Mouse (Mus musculus) T-helper 17 cell (primary cell): Measurements from ENCODE around the gene Slc7a1.

Experiments used
- in situ Hi-C, 2 experiments: fragments of 300-600 bp; cut with MboI, MseI; formaldehyde crosslinking; loops; 1 replicate in 1 of 2; 2 replicates in 1 of 2; pipeline ENCODE4 v1.15.1; 2025; ENCODE audit warnings: high pct_unique_total_duplicates in 2 of 2

Slc7a1 gene

GRCm38 (mm10) chr5:148339126-148339525 is 60.6 kb downstream of the Slc7a1 start:
- in situ Hi-C loops, result loop anchor here in 1 of 2 experiments (25.0 kb wide), 1 partner anchor 1402 kb away; the partner anchor contains the start of gene Gtf3a

GRCm38 (mm10) chr5:148332622-148332974 is 67.1 kb downstream of the Slc7a1 start:
- in situ Hi-C loops, result loop anchor here in 1 of 2 experiments (5.0 to 25.0 kb wide), 2 partner anchors 115 to 1395 kb away; partner anchors contain the start of gene Gtf3a

- in situ Hi-C loops, result loop anchor here in 1 of 2 experiments (5.0 to 25.0 kb wide), 2 partner anchors 115 to 1395 kb away; partner anchors contain the start of gene Gtf3a
Observed at GRCm38 (mm10) chr5:148331926-148332621, 67.6 kb downstream of the Slc7a1 start.

- in situ Hi-C loops, result loop anchor here in 1 of 2 experiments (5.0 to 25.0 kb wide), 2 partner anchors 116 to 1394 kb away; partner anchors contain the start of gene Gtf3a
Observed at GRCm38 (mm10) chr5:148331229-148331776, 68.4 kb downstream of the Slc7a1 start.

- in situ Hi-C loops, result loop anchor here in 1 of 2 experiments (25.0 kb wide), 1 partner anchor 1392 kb away; the partner anchor contains the start of gene Gtf3a
Observed at GRCm38 (mm10) chr5:148328982-148329381, 70.7 kb downstream of the Slc7a1 start.

GRCm38 (mm10) chr5:148326295-148326694 is 73.4 kb downstream of the Slc7a1 start:
- in situ Hi-C loops, result loop anchor here in 1 of 2 experiments (25.0 kb wide), 1 partner anchor 1389 kb away; the partner anchor contains the start of gene Gtf3a

- in situ Hi-C loops, result loop anchor here in 1 of 2 experiments (25.0 kb wide), 1 partner anchor 1388 kb away; the partner anchor contains the start of gene Gtf3a
Observed at GRCm38 (mm10) chr5:148325317-148325885, 74.3 kb downstream of the Slc7a1 start.

GRCm38 (mm10) chr5:148314931-148315330 is 84.8 kb downstream of the Slc7a1 start:
- in situ Hi-C loops, result no loop called here

GRCm38 (mm10) chr5:148312443-148312842 is 87.3 kb downstream of the Slc7a1 start:
- in situ Hi-C loops, result no loop called here

DNA sequence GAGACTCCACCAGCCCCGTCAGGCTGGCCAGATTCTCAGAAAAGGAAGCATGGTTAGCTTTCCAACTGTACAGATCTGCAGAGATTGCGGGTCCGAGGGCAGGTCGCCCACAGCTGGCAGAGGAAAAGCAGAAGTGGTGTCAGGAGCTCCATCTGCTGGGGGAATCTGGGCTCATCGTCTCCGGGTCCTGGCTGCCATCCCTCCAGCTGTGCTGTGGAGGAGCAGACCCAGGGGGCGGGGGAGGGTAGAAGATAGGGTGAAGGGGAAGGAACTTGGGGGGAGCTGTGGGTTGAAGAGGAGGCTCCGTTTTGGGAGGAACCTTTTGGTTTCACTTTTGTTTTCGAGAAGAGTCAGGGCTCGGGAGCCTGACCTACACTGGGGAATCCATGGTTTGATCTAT is 88.9 kb downstream of the Slc7a1 start:
- in situ Hi-C loops, result no loop called here

- in situ Hi-C loops, result loop anchor here in 1 of 2 experiments (10.0 kb wide), 1 partner anchor 1571 kb away; no protein-coding TSS in a partner anchor
Observed at GRCm38 (mm10) chr5:148304112-148304511, 95.6 kb downstream of the Slc7a1 start.

- in situ Hi-C loops, result loop anchor here in 1 of 2 experiments (10.0 kb wide), 1 partner anchor 1572 kb away; no protein-coding TSS in a partner anchor
Observed at GRCm38 (mm10) chr5:148302968-148303367, 96.7 kb downstream of the Slc7a1 start.

- in situ Hi-C loops, result no loop called here
Observed at GRCm38 (mm10) chr5:148293346-148293745, 106.4 kb downstream of the Slc7a1 start.

DNA sequence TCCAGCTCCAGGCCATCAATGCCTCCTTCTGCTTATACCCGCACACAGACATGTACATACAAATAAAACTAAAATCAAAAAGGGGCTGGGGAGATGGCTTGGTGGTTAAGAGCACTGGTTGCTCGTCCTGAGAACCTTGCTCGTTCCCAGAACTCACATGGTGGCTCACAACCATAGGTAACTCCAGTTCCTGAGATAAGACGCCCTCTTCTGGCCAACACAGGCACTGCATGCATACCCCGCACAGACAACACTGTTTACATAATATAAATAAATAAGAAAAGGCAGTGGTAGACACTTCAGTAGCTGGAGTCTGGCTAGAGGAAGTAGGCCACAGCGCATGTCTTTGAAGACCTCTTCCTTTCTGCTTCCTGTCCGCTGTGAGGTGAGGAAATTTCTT is 106.8 kb downstream of the Slc7a1 start:
- in situ Hi-C loops, result no loop called here

DNA sequence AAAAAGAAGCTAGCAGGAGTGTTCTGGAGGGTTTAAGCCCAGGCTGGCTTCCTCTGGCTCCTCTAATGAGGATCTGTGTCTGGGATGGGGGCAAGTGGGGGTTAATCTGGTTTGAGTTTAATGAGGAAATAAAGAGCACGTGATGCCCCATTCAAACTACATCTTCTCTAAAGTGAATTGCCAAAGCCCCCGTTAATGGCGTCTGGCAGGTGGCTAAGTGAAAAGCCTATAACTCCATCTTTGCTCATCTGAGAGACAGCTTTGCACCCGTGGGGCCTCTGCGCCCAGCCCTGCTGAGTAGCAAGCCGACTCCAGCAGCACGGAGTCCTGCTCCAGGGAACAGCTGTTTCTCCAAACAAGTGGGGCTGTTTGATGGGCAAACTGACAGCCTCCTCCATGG is 109.8 kb downstream of the Slc7a1 start:
- in situ Hi-C loops, result no loop called here

DNA sequence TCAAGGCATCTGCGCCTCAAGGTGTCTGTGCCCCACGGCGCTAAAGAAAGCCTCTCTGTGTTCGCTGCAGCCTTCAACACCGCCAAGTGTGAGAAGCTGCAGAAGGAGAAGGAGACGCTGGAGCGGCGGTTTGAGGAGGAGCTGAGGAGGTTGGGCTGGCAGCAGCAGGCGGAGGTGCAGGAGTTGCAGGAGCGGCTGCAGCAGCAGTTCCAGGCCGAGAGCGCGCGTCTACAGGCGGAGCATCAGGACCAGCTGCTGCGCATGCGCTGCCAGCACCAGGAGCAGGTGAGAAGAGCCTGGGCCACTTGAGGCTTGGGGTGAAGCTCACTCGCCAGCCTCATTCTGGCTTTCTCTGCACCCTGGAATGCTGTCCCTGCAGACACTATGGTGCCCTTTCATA is 110.9 kb downstream of the Slc7a1 start:
- in situ Hi-C loops, result no loop called here

DNA sequence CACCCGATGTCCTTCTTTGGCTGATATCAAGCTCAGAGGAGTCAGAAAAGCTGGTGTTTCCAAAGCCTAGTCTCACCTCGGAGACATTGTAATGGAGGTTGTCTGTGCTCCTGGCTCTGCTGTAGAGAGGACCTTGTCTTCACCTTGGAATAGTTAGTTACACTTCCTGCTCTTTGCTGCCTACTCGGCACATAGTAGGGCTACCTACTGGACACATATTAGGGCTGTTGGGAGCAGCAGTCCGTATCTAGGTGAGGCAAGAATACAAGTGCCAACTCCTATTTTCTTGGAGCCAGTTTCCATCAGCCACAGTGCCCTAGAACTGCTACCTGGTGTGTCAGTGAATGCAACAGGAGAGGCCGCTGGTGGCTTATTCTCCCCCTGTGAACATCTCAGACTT is 112.2 kb downstream of the Slc7a1 start:
- in situ Hi-C loops, result no loop called here

GRCm38 (mm10) chr5:148283584-148283983 is 116.1 kb downstream of the Slc7a1 start:
- in situ Hi-C loops, result no loop called here

DNA sequence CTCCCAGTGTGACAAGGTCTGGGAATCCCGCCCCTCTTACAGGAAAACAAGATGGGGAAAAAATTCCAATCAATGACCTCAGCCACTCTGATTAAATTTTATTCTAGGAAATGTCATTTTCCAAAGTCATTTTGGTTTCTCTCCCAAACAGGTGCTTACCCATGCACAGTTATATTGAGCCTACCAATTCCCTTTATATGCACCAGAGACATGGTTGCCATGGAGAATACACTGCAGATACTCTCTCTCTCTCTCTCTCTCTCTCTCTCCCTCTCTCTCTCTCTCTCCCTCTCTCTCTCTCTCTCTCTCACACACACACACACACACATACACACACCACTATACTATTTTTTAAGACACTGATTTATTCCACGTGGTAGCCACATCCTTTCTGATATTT is 116.5 kb downstream of the Slc7a1 start:
- in situ Hi-C loops, result no loop called here

- in situ Hi-C loops, result no loop called here
Observed at GRCm38 (mm10) chr5:148282631-148283030, 117.1 kb downstream of the Slc7a1 start.

DNA sequence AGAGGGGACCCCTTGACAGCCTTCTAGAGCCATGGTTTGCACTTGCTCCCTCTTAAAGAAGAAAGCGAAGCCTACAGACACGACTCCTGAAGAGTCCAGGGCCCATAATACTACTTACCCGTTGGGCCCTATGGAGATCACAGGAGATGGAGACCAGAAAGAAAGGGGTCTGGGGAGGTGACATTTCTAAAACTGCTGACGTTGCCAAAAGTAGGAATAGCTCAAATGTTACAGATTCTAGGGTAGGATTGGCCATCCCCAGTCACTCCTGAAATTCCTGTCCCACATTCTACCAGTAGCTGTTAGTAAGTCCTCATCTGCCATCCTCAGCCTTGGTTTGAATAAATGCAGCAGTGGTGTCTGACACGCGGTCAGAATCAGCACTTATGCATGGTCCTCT is 117.6 kb downstream of the Slc7a1 start:
- in situ Hi-C loops, result no loop called here

DNA sequence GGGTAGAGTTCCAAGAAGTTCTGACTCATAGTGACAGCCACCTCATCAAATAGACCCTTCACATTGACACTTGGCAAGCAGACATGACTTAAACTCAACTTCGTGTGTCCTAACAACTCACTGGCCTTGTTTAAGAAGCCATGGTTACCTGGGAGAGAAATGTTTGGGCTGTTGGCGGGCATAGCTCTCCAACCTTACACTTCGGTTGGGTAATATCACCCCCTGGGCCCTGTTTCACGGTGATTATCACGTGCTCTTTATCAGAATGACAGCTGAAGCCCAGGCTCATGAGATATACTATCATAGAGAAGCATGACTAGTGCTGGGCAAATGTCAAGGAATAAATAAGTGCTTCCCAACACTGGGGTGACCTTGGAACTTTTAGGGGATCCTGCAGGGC is 119.4 kb downstream of the Slc7a1 start:
- in situ Hi-C loops, result no loop called here
